Mouse (Mus musculus): ENCODE results near the gene Zfp429.
"Not testable (repeated sequence)": the region's sequence is repeated elsewhere in the genome, so short reads cannot be mapped to it uniquely, and the experiment has no call there.

Gene Zfp429

DNA sequence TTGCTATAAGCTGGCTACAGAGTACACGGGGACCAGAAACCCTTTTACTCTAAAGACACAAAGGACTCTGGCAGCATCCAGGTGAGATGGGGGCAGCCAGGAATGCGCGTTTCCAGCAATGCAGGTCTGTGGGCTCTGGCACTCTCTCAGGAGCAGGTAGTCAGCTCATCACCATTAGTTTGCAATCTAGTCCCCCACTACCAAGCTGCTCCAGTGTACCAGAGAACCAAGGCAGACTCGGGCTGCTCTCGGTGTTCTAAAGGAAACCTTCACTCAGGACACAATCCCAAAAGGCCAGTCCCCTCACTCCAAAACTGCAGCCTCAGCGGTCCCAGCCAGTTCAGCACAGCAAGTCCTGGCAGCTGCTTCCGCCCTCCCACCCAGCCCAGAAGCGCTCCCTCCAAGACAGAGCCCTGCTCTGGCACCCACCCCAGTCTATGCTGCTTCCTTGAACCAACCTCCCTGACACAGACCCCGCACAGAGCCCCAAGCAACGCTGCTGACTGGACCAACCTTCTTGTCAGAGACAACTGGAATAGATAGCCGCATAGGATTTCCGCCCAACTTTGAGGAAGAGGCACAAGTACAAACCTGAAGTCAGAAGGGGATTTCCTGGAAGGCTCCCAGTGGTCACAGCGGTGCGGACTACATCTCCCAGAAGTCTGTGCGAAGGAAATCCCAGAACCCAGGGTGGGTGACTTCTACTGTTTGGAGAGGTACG is at the start of gene Zfp429:
TSS of gene Zfp429 (minus strand) at position 637 of the 721 bp plus-strand sequence.
- DNase-seq (ENCODE audit: low spot score) = not testable (repeated sequence)

DNA sequence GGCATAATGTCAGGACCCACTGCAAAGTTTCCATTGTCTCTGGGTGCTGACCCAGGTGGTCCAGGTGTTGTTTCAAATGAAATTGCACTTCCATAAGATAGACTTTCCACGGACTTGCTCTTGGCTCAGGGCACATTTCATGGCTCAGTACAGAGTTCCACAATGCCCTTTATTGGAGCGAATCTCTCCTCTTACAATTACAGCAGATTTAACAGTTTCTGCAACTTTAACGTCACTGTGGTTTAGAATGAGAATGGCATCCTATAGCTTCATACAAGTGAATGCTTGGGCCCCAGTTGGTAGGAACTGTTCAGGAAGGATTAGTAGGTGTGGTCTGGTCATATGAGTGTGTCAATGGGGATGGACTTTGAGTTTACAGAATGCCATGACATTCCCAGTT is 37.5 kb upstream of the Zfp429 start:
- DNase-seq (ENCODE audit: low spot score) = not testable (repeated sequence)

DNA sequence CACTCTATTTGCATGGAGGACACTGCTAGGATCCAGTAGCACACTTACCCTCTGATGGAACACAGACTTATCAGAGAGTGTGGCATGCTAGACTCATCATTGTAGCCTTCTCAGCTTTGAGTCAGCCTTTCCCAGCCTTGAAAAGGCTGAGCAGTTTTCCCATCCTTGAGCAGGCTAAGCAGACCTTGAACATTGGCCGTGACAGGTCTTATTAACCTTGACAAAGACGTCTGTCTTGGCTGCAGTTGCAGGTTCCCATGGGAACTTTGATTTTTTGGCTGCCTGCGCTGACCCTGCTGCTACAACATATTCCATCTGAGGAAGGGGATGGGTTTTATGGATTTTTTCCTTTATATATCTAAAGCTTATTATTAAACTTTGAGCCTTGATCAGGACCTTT is 28.5 kb upstream of the Zfp429 start:
- DNase-seq (ENCODE audit: low spot score) = no peak

DNA sequence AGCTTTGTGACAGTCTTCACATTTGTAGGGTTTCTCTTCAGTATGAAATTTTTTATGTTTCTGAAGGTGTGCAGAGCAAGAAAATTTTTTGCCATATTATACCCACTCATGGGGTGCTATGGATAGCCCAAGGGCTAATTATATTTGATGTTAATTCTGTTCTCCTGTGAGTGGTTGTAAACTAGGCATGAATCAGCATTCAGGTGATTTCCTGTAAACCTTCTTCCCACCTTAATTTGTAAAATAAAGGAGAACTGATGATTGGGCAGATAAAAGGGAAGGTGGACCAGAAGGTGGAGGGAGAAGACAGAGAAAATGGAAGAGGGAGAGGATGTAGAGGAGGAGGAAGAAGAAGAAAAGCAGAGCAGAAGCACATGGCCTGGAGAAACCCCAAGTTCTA is 26.1 kb upstream of the Zfp429 start:
- not testable (repeated sequence) for DNase-seq (ENCODE audit: low spot score)

DNA sequence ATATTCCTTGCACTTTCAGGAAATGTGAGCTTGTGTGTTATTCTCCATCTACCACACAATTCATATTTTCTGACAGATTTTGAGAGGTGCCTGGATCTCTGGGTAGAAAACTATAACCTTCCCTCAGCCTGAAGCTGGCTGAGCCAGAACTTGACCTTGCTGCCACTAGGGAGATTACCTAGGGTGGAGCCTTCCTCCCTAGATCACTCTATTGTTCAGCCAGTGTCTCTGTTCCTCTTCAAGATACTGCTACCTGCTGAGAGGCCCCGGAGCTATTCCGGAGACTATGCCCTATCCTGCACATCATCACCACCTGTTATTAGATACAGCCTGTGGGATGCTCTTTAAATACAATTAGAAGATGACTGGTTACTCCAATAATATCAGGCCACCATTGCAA is 22.9 kb upstream of the Zfp429 start:
- DNase-seq (ENCODE audit: low spot score) = not testable (repeated sequence)

DNA sequence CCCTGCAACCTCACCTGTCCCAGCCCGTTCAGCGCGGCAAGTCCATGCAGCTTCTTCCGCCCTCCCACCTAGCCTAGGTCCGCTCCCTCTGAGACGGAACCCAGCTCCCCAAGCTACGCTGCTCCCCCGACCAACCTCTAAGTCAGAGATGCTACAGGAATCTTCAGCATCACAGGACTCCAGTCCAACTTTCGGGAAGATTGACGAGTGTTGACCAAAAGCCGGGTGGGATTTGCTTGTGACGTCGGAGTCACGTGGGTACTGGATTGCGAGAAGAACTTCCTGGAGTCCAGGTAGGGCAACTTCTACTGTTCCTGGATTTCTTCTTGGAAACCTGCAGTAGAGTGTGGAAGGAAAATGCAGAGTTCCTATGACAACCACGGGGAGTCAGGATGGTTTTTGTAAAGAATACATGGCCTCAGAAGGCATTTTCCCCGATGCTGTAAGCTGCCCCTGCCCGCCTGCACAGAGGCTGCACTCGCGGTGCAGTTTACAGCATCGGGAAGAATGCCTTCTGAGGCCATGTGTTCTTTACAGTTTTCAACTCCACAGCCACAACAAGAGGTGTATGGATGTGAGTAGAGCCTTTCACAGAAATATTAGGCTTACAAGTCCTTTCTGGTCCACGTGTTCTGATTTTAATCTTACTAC is 21.7 kb upstream of the Zfp429 start, which contains the start of gene Zfp459:
TSS of gene Zfp459 (minus strand) at position 212 of the 651 bp plus-strand sequence.
- DNase-seq (ENCODE audit: low spot score) = peak; percentile 13

DNA sequence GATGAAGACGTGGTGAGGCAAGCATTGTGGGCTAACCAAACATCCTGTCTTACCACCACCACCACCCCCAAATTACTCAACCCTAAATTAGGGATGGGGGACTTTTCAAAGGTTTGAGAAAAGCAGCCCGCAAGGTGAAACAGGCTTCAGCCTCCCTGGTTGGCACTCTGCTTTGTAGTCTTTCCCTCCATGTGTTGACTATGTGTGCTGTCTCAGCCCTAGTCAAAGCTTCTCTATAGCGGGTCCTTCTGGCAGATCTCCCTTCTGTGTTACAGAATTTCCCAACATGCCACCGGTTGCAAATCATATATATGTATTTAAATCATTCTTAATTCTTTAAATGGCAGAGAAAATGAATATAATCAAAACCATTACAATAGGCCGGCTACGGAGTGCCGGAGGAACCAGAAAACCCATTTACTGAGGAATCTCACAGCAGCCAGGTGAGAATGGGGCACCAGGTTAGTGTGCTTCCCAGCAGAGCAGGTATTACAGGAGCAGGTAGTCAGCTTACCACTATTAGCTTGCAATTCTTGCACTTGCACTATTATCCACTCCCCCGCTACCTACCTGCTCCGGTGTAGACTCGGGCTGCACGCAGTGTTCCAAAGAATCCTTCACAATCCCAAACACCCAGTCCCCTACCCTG is 21.1 kb upstream of the Zfp429 start:
- no peak for DNase-seq (ENCODE audit: low spot score)

DNA sequence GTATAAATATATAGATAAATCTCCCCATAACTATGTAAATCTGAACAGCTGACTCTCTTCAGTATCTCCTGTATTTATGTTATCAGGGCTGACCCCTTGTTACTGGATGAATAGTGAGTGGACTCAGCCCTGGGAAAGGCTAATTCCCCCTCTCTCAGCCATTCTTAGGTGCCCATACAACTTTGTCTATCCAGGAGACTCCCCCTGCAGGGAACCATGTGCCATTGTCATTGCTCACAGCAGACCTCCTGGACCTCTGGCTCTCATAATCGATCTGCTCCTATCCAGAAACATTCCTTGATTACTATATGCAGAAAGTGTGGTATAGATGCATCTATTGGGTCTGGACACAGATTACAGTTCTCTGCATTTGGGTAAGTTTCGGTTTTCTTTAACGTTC is 17.2 kb upstream of the Zfp429 start:
- no peak for DNase-seq (ENCODE audit: low spot score)

DNA sequence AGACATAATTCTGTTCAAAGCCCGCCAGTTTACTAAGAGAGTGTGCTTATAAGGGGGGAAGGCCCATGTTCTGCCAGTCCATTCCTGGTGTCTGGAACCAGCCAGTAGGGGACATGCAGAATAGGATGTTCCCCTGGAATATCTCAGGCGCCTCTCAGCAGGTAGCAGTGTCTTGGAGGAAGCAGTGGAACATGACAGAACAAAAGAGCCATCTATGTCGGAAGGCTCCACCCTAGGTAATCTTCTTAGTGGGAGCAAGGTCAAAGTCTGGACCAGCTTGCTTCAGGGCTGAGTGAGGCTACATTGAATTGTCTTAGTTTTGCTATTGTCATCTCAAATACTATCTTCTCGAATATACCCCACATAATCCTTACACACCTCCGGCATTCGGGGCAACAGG is 16.1 kb upstream of the Zfp429 start:
- DNase-seq (ENCODE audit: low spot score) = no peak

DNA sequence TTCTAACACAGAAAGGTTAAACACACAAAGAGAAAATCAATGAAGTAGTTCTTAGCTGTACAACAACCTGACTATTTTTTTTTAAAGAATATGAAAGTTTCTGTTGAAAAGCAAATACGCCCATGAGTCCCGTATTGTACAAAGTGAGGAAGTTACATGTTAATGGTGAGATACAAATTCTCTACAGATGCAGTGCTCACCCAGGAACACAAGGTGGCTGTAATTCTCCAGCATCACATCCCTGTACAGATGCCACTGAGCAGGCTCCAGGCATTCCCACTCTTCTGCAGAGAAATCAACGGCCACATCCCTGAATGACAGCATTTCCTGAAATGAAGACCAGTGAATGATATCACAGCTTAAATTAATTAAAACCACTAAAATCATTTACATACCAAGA is 14.0 kb upstream of the Zfp429 start:
- not testable (repeated sequence) for DNase-seq (ENCODE audit: low spot score)

DNA sequence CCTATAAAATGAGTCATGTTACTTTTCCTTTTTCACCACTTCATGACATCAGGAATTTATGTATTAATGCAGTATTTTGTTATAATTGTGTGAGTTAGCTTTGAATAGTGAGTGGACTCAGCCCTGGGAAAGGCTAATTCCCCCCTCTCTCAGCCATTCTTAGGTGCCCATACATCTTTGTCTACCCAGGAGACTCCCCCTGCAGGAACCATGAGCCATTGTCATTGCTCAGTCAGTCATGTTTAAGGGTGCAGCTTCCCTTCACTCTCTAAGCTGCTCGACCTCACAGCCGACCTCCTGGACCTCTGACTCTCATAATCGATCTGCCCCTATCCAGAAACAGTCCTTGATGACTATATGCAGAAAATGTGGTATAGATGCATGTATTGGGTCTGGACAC is 23.4 kb downstream of the Zfp429 start:
- DNase-seq (ENCODE audit: low spot score) = not testable (repeated sequence)

DNA sequence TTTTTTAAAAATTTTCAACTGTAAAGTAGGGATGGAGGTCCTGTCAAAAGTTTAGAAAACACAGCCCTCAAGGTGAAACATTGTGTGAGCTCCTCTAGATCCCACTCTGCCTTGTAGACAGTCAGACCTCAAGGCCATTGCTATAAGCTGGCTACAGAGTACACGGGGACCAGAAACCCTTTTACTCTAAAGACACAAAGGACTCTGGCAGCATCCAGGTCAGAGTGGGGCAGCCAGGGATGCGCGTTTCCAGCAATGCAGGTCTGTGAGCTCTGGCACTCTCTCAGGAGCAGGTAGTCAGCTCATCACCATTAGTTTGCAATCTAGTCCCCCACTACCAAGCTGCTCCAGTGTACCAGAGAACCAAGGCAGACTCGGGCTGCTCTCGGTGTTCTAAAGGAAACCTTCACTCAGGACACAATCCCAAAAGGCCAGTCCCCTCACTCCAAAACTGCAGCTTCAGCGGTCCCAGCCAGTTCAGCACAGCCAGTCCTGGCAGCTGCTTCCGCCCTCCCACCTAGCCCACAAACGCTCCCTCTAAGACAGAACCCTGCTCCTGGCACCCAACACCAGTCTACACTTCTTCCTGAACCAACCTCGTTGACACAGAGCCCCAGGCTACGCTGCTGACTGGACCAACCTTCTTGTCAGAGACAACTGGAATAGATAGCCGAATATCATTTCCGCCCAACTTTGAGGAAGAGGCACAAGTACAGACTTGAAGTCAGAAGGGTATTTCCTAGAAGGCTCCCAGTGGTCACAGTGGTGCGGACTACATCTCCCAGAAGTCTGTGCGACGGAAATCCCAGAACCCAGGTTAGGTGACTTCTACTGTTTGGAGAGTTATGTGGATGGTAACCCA is 24.3 kb downstream of the Zfp429 start, which contains the start of the genes Gm28041 and Zfp456:
TSS of gene Gm28041 (minus strand) at position 684 of the 862 bp plus-strand sequence.
TSS of gene Zfp456 (minus strand) at position 761 of the 862 bp plus-strand sequence.
- not testable (repeated sequence) for DNase-seq (ENCODE audit: low spot score)

DNA sequence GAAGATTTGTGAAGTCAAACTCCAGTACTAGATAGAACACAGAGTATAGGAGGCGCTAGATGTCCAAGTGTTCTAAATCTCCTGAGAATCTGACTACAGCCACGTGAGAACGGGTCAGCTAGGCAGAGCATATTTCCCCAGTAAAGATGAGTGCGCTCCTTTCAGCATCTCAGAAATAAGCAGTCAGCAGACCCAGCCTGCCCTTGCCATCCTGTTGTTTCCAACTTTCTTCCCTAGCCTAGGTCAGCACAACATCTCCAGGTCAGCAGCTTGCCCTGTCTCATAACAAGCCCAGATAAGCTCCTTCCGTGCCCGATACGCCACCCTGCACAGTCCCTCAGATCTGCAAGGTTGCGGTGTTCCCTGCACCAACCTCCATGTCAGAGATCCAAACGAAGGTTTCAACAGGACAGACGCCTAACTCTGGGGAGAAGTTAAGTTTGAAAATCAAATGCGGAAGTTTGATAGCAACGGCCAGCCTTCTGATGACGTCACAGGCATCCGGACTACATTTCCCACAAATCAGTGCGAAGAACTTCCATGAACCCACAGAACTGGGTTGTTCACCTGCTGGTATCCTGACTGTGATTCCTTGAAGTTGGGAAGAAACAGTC is 39.4 kb downstream of the Zfp429 start, which contains the start of the genes Gm28044 and Zfp953:
TSS of gene Gm28044 (minus strand) at position 406 of the 614 bp plus-strand sequence.
TSS of gene Zfp953 (minus strand) at position 475 of the 614 bp plus-strand sequence.
- peak; percentile 87 for DNase-seq (ENCODE audit: low spot score)

DNA sequence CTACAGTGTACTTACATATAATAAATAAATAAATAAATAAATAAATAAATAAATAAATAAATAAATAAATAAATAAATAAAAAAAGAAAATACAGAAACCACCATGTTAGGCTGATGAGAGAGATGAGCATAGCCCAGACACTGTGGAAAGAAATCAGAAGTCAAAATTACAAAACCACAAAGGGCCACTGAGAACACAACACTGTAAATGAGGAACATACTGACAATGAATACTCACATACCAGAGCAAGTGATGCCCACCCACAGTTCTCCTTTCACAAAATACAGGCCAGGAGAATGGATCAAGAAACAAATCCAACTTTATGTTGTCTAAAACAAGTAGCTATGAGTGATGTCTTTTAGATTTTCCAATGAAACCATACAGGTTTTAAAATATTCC is 47.8 kb downstream of the Zfp429 start:
- no peak for DNase-seq (ENCODE audit: low spot score)

DNA sequence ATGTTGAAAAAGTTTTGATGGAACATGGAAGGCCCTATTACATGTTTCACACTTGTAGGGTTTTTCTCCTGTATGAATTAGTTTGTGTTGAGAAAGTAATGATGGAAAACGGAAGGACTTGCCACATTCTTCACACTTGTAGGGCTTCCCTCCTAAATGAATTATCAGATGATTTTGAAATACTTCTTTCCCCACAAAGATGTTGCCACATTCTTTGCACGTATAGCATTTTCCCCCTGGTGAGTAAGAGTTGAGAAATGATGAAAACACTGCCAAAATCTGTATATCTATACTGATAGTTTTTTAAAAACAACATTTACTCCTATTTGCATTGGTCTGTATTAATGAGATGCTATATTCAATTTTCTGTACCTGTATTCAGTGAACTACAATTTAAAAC is 56.2 kb downstream of the Zfp429 start:
- DNase-seq (ENCODE audit: low spot score) = no peak

Measured in MN1 (cell line).